Mouse (Mus musculus) ES-Bruce4 (cell line): ENCODE results near the gene Cdsn. TPM values are rescaled to one million over a fixed set of nuclear protein-coding genes. Genes with fewer than 3 reads are reported as not detected.

Experiments used
- H3K27ac ChIP-seq: 2 replicates; pipeline ENCODE4 v1.5.1; 2012; ENCODE audit warnings: low read length, inconsistent platforms; ENCODE audit not compliant: insufficient read depth
- H3K27me3 ChIP-seq: 2 replicates; pipeline ENCODE4 v1.6.1; 2012; ENCODE audit warnings: mild to moderate bottlenecking, low read length, inconsistent platforms; ENCODE audit not compliant: control insufficient read depth, poor library complexity, insufficient read depth, severe bottlenecking
- H3K36me3 ChIP-seq: 2 replicates; pipeline ENCODE4 v1.6.1; 2012; ENCODE audit warnings: inconsistent platforms, mild to moderate bottlenecking, low read length, moderate library complexity; ENCODE audit not compliant: control insufficient read depth, poor library complexity, insufficient read depth, severe bottlenecking
- H3K4me1 ChIP-seq: one replicate; pipeline ENCODE4 v1.8.1; 2011; ENCODE audit warnings: low read length; ENCODE audit not compliant: control insufficient read depth, insufficient read depth
- H3K4me3 ChIP-seq: 2 replicates; pipeline ENCODE4 v1.5.1; 2011; ENCODE audit warnings: low read depth, mild to moderate bottlenecking, low read length
- H3K9ac ChIP-seq: 2 replicates; pipeline ENCODE4 v1.6.1; 2012; ENCODE audit warnings: low read depth, mild to moderate bottlenecking, inconsistent platforms; ENCODE audit not compliant: poor library complexity, severe bottlenecking
- H3K9me3 ChIP-seq: replicated peaks from 2 replicates; pipeline ENCODE4 v1.6.1; 2012; ENCODE audit warnings: mild to moderate bottlenecking, low read length, inconsistent platforms; ENCODE audit not compliant: control insufficient read depth, poor library complexity, insufficient read depth, severe bottlenecking
- CTCF ChIP-seq: IDR thresholded peaks from one replicate; pipeline ENCODE4 v1.8.1; 2011; ENCODE audit warnings: low read depth, low read length
- EP300 ChIP-seq: IDR thresholded peaks from 2 replicates; pipeline ENCODE4 v1.6.1; 2011; ENCODE audit warnings: low read depth, low read length; ENCODE audit not compliant: insufficient read depth
- POLR2A ChIP-seq: IDR thresholded peaks from one replicate; pipeline ENCODE4 v1.8.1; 2011; ENCODE audit warnings: low read length; ENCODE audit not compliant: insufficient read depth
- polyA plus RNA-seq: library from polyadenylated mRNA; stranded (reverse); fragments of >200 nt; gene quantifications from 2 replicates; pipeline ENCODE4 v1.2.4, GENCODE M21; 2011; ENCODE audit warnings: low read depth; ENCODE audit not compliant: missing spikeins, insufficient read depth, insufficient read length

Gene Cdsn
- polyA plus RNA-seq, 1 experiment, result not detected

GRCm38 (mm10) chr17:35532360-35532759, 19.6 kb upstream of the Cdsn start:
- H3K27me3 ChIP-seq, result no peaks in the 10 kb centered on the region
- TF ChIP-seq EP300 (peak; percentile 38; the same call in 1 of the 2 replicates), CTCF (no peak), POLR2A (no peak)
- H3K36me3 ChIP-seq, result no peaks in the 10 kb centered on the region
- no peak overlapping the region for H3K27ac ChIP-seq
- H3K9ac ChIP-seq, result no peak overlapping the region
- peaks cover 21% of the 10 kb centered on the region for H3K4me1 ChIP-seq
- no peaks in the 10 kb centered on the region for H3K9me3 ChIP-seq
- no peak overlapping the region for H3K4me3 ChIP-seq

DNA sequence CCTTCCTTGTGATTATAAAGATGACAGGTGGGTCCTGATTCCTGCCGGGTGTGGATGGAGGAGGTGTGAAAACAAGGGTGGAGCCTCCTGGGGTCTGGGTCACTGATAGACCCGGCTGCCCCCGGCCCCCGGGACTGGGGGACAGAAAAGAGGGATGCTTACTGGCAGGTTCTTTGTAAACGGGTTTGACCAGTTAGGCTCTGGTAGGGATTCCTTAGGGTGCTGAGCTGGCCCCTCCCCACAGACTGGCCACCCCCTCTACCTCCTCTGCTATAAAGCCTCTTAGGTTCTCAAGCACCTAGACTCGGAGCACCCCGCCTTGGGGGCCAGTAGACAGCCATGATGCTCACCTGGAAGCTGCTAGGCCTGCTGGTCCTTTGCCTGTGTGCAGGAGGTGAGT, 19.0 kb upstream of the Cdsn start, which contains the start of gene Psors1c2:
Gene Psors1c2, plus strand, starts transcription at position 301 of the 400 bp plus-strand sequence.
- Histone ChIP-seq H3K4me1 (peaks cover 21% of the 10 kb centered on the region), H3K9ac (peak within 1 kb of the TSS; percentile 17; the same call in 1 of the 2 replicates), H3K9me3 (no peaks in the 10 kb centered on the region), H3K27ac (peak within 1 kb of the TSS; percentile 23; the same call in 1 of the 2 replicates), H3K36me3 (no peaks in the 10 kb centered on the region), H3K27me3 (no peaks in the 10 kb centered on the region), H3K4me3 (no peak within 1 kb of the TSS)
- no peak for TF ChIP-seq EP300
- TF ChIP-seq CTCF, result no peak
- TF ChIP-seq POLR2A, result no peak

DNA sequence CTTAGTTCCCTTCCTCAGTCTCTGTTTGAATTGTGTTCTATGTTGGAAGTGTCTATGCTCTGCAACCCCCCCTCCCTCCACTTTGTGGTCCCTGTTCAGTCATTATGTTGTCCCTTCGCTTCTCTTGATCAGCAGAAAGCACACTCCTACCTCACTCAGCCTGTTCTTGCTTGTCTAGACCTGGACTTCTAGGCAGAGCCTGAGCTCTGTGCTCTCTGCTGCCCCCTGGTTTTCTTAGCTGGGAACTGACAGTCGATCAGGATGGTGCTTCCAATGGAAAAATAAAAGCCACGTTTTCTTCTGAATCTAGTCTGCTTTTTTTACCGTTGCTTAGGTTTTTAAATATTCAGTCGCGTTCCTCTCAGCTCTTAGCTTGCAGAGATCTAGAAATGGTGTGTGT, 17.6 kb upstream of the Cdsn start:
- H3K4me3 ChIP-seq, result no peak overlapping the region
- H3K27me3 ChIP-seq, result no peaks in the 10 kb centered on the region
- H3K4me1 ChIP-seq, result peaks cover 23% of the 10 kb centered on the region
- peak overlapping the region; percentile 17; the same call in 1 of the 2 replicates for H3K9ac ChIP-seq
- H3K36me3 ChIP-seq, result no peaks in the 10 kb centered on the region
- peak overlapping the region; percentile 26; the same call in 1 of the 2 replicates for H3K27ac ChIP-seq
- H3K9me3 ChIP-seq, result no peaks in the 10 kb centered on the region
- TF ChIP-seq EP300, result 0 out of 2 replicates have a peak, but pooled peaks have one; percentile 16
- no peak for TF ChIP-seq POLR2A
- peak; percentile 91 for TF ChIP-seq CTCF

DNA sequence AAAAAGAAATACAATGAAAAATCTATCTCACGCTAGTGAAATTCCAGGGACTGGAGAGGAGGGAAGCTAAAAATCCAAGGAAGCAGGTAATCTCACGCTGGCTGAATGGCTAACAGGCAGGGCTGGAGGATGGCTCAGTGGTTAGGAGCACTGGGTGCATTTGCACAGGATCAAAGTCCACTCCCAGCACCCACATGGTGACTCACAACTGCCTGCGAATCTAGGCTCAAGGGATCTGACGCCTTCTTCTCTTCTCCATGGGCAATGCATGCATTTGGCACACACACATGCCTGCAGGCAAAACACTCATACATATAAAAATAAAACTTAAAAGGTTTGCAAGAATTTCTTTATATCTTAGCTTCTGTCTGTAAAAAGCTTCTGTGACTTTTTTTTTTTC, 14.5 kb upstream of the Cdsn start:
- no peaks in the 10 kb centered on the region for H3K36me3 ChIP-seq
- peaks cover 16% of the 10 kb centered on the region for H3K4me1 ChIP-seq
- H3K9ac ChIP-seq, result no peak overlapping the region
- TF ChIP-seq CTCF (no peak), EP300 (no peak), POLR2A (no peak)
- H3K27me3 ChIP-seq, result no peaks in the 10 kb centered on the region
- H3K9me3 ChIP-seq, result no peaks in the 10 kb centered on the region
- no peak overlapping the region for H3K4me3 ChIP-seq
- H3K27ac ChIP-seq, result no peak overlapping the region

DNA sequence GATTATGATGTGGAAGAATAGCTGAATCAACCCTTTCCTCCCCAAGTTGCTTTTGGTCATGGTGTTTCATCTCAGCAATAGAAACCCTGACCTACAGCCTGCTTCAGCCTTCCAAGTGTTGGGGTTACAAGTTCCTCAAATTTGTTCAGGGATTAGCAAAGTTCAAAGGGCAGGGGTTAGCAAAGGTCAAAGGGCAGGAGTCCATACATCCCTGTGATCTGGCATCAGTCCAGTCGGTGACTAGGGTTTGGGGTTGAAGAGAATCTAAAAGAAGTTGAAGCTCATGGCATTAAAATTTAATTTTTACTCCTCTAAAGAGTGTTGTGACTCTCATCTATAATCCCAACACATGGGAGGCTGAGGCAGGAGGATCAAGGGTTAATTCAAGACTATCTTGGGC, 13.5 kb upstream of the Cdsn start:
- H3K4me3 ChIP-seq, result no peak overlapping the region
- no peaks in the 10 kb centered on the region for H3K36me3 ChIP-seq
- H3K9me3 ChIP-seq, result no peaks in the 10 kb centered on the region
- H3K9ac ChIP-seq, result no peak overlapping the region
- no peaks in the 10 kb centered on the region for H3K27me3 ChIP-seq
- H3K4me1 ChIP-seq, result peaks cover 10% of the 10 kb centered on the region
- TF ChIP-seq EP300 (no peak), POLR2A (no peak), CTCF (no peak)
- H3K27ac ChIP-seq, result no peak overlapping the region

GRCm38 (mm10) chr17:35539540-35539939, 12.4 kb upstream of the Cdsn start:
- no peak overlapping the region; the same call in 1 of the 2 replicates for H3K27ac ChIP-seq
- no peak overlapping the region for H3K4me3 ChIP-seq
- H3K9ac ChIP-seq, result peak overlapping the region; percentile 34; the same call in 1 of the 2 replicates
- H3K27me3 ChIP-seq, result no peaks in the 10 kb centered on the region
- TF ChIP-seq CTCF (no peak), EP300 (peak; percentile 55; the same call in 1 of the 2 replicates)
- peaks cover 5% of the 10 kb centered on the region for H3K4me1 ChIP-seq
- no peaks in the 10 kb centered on the region for H3K36me3 ChIP-seq
- no peaks in the 10 kb centered on the region for H3K9me3 ChIP-seq
